Mouse (Mus musculus) mesoderm, embryonic 11.5 days (tissue): ENCODE results near the gene Mad2l2.

Source experiments
- DNase-seq: peaks from one replicate; pipeline ENCODE4 v3.0.0-alpha.2; 2012; ENCODE audit warnings: low read depth, low spot score

Mad2l2 gene

GRCm38 (mm10) chr4:148140098-148141011 lies 10.2 kb downstream of the Mad2l2 start:
- DNase-seq = peak; percentile 95

- no peak for DNase-seq
These were observed 13.5 kb downstream of the Mad2l2 start for GRCm38 (mm10) chr4:148143721-148144120.

GRCm38 (mm10) chr4:148147714-148148113 lies 17.5 kb downstream of the Mad2l2 start:
- DNase-seq = no peak

- no peak for DNase-seq
These were observed 19.4 kb downstream of the Mad2l2 start for GRCm38 (mm10) chr4:148149540-148149939.

GRCm38 (mm10) chr4:148150242-148150641 lies 20.1 kb downstream of the Mad2l2 start:
- DNase-seq = no peak

GRCm38 (mm10) chr4:148150953-148151266 lies 20.7 kb downstream of the Mad2l2 start:
- no peak for DNase-seq

GRCm38 (mm10) chr4:148151267-148152168 lies 21.3 kb downstream of the Mad2l2 start, which contains the start of gene Fbxo6:
Fbxo6 (minus strand) TSS chr4:148152140.
- DNase-seq = peak; percentile 92

GRCm38 (mm10) chr4:148152547-148152946 lies 22.4 kb downstream of the Mad2l2 start:
- DNase-seq = no peak

- no peak for DNase-seq
These were observed 23.8 kb downstream of the Mad2l2 start for GRCm38 (mm10) chr4:148154006-148154405.

GRCm38 (mm10) chr4:148154982-148155381 lies 24.8 kb downstream of the Mad2l2 start:
- no peak for DNase-seq

- peak; percentile 42 for DNase-seq
These were observed 28.5 kb downstream of the Mad2l2 start for GRCm38 (mm10) chr4:148158436-148159348.

- DNase-seq = peak; percentile 91
These were observed 29.6 kb downstream of the Mad2l2 start for GRCm38 (mm10) chr4:148159544-148160435.

GRCm38 (mm10) chr4:148160436-148161390 lies 30.5 kb downstream of the Mad2l2 start, which contains the start of the genes Fbxo44 and Fbxo2:
Fbxo44 (minus strand) TSS chr4:148160482.
Fbxo2 (plus strand) TSS chr4:148160621.
- DNase-seq = no peak

- DNase-seq = peak; percentile 79
These were observed 33.8 kb downstream of the Mad2l2 start for GRCm38 (mm10) chr4:148164002-148164439.

GRCm38 (mm10) chr4:148164461-148164860 lies 34.3 kb downstream of the Mad2l2 start:
- no peak for DNase-seq

- DNase-seq = no peak
These were observed 35.4 kb downstream of the Mad2l2 start for GRCm38 (mm10) chr4:148165551-148165950.

- DNase-seq = no peak
These were observed 36.2 kb downstream of the Mad2l2 start for GRCm38 (mm10) chr4:148166431-148166830.

- peak; percentile 49 for DNase-seq
These were observed 36.8 kb downstream of the Mad2l2 start for GRCm38 (mm10) chr4:148166986-148167385.

GRCm38 (mm10) chr4:148168287-148168686 lies 38.1 kb downstream of the Mad2l2 start:
- DNase-seq = peak; percentile 83
